Mouse (Mus musculus) G1E (cell line): ENCODE data around the gene Racgap1. TPM values are rescaled to one million over a fixed set of nuclear protein-coding genes. Genes with fewer than 3 reads are reported as not detected.

Source experiments
- ATAC-seq: 2 replicates; pipeline ENCODE4 v1.8.0; 2016; ENCODE audit warnings: mild to moderate bottlenecking; ENCODE audit not compliant: insufficient number of reproducible peaks, poor library complexity, low FRiP score, severe bottlenecking; ENCODE audit errors: extremely low read depth
- DNase-seq: peaks from one replicate; pipeline ENCODE4 v3.0.0; 2012; ENCODE audit warnings: low spot score
- H3K27me3 ChIP-seq: 2 replicates; pipeline ENCODE4 v1.6.1; 2012; ENCODE audit warnings: mild to moderate bottlenecking, low read length, inconsistent platforms; ENCODE audit not compliant: insufficient read depth
- H3K36me3 ChIP-seq: replicated peaks from 2 replicates; pipeline ENCODE3; 2012; ENCODE audit warnings: mild to moderate bottlenecking, inconsistent platforms
- H3K4me1 ChIP-seq: 2 replicates; pipeline ENCODE4 v1.6.1; 2012; ENCODE audit warnings: low read depth, low read length, inconsistent platforms, mixed read lengths; ENCODE audit not compliant: insufficient read depth
- H3K4me3 ChIP-seq: 2 replicates; pipeline ENCODE4 v1.5.1; 2012; ENCODE audit warnings: low read depth, mild to moderate bottlenecking, inconsistent platforms, low read length, moderate library complexity, mixed read lengths
- H3K9me3 ChIP-seq: replicated peaks from 2 replicates; pipeline ENCODE4 v1.6.1; 2012; ENCODE audit warnings: inconsistent platforms
- CTCF ChIP-seq: IDR thresholded peaks from 2 replicates; pipeline ENCODE4 v1.5.1; 2012; ENCODE audit warnings: low read depth, low read length, inconsistent platforms, mixed read lengths
- GATA1 ChIP-seq: IDR thresholded peaks from 2 replicates; pipeline ENCODE4 v1.6.1; 2012; ENCODE audit warnings: borderline replicate concordance, low read length, inconsistent platforms, mixed read lengths
- GATA2 ChIP-seq: IDR thresholded peaks from 2 replicates; pipeline ENCODE4 v1.6.1; 2012; ENCODE audit warnings: low read depth, low read length, inconsistent platforms, borderline replicate concordance
- POLR2AphosphoS5 ChIP-seq: IDR thresholded peaks from 2 replicates; pipeline ENCODE4 v1.6.1; 2012; ENCODE audit warnings: low read depth, low read length, inconsistent platforms; ENCODE audit not compliant: insufficient replicate concordance
- TAL1 ChIP-seq: conservative IDR thresholded peaks from 2 replicates; pipeline ENCODE4 v1.6.1; 2012; ENCODE audit warnings: low read depth, low read length, inconsistent platforms, mixed read lengths
- polyA plus RNA-seq: library from polyadenylated mRNA; stranded (reverse); fragments of >175 nt; gene quantifications from 2 replicates; pipeline ENCODE4 v1.2.3, GENCODE M21; 2012
- total RNA-seq, 2 experiments: library from RNA; stranded (forward) in 1 of 2; stranded (reverse) in 1 of 2; fragments of 200-1000 nt in 1 of 2; fragments of >200 nt in 1 of 2; fragmentation: Nextera tagmentation in 1 of 2; gene quantifications; 2 replicates each; pipeline ENCODE4 v1.2.3; 2014 to 2017

Gene Racgap1
- total and polyA plus RNA-seq, 3 experiments, result 35.6 to 189 (median 71.7) TPM

DNA sequence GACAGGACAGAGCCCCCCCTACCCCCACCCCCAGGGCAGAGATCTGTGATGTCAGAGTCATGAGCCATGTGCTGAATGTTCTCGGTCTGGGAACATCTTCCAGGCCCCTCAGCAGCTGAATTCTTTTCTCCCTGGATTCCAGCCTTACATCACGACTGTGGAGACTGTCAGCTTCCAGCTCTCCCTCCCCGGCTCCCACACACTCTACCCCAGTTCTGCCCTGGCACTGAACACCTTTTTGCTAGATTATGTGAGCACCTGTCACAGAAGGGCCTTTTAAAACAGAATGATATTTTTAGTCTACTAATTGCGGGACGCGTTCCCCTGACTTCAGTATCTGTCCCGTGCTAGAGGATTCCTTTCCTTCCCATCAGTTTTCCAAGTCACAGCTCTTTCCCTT lies 39.9 kb downstream of the Racgap1 start:
- Histone ChIP-seq H3K4me3 (no peak overlapping the region), H3K4me1 (peaks cover 22% of the 10 kb centered on the region), H3K9me3 (peaks cover 3% of the 10 kb centered on the region), H3K36me3 (no peaks in the 10 kb centered on the region), H3K27me3 (peaks cover 67% of the 10 kb centered on the region)
- TF ChIP-seq TAL1, result no peak
- TF ChIP-seq CTCF, result no peak
- TF ChIP-seq GATA2, result no peak
- TF ChIP-seq GATA1, result no peak
- TF ChIP-seq POLR2AphosphoS5, result no peak
- no peak for ATAC-seq
- no peak for DNase-seq

DNA sequence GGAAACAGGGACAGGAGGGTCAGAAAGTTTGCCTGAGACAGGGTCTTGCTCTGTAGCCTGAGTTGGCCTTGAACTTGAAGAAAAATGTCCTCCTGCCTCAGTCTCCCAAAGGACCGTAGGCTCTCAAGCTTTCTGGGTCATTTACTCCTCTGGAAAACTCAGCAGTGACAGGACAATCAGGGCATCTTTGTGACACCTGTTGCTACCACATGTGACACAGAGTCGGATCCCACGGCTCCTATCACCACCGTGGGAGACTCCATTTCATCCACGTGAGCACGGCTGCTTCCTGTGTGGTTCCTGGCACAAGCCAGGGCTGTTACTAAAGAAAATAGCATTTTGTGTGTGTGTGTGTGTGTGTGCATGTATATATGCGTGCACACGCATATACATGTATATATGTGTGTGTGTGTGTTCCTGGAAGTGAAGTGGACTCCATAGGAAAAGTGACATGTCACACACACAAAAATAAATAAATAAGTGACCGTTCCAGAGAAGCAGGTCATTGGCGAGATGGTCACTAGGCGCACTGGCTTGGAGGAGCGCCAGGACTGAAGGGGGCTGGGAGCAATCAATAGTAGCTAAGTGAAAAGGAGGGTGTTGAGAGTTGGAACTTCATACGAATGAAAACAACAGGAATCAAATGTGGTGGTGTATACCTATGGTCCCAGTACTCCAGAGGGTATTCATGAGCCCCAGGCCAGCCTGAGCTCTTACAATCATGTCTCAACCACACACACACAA lies 42.9 kb downstream of the Racgap1 start:
- H3K36me3 ChIP-seq, result no peaks in the 10 kb centered on the region
- no peak for DNase-seq
- no peak for ATAC-seq

DNA sequence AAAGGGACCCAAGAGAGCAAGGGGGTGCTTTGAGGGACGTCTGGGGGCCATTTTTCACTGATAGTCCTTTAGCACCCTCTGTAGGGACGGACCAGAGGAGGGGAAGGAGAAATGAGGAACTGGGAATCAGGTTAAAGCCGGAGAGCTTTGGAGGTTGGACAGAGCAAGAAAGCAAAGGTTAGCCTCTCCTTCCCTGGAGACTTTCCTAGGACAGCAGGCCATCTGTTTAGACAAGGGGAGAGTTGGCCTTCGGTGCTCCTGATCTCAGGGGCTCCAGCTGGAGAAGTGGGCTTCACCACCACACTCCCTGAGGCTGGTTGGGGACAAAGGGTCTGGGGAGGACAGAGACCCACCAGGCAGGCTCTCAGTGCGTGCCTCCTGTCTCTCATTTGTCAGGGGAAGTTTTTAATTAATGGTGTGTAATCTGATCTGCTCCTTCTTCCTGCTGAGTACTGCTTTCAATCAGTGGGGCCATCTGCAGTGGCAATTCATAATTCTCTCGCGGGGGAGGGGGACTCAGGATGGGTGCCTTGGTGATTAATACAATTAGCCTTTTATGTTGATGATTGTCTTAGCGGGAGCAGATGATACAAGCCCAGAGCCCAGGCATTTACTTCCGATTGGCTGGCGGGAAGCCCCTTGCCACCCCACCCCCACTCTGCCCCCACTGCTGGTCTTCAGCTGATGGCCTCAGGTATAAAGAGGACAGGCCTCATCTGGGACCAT lies 43.9 kb downstream of the Racgap1 start:
- TF ChIP-seq CTCF (no peak), GATA2 (no peak)
- ATAC-seq (no peak), DNase-seq (no peak)
- Histone ChIP-seq H3K9me3 (peaks cover 2% of the 10 kb centered on the region), H3K4me1 (peaks cover 32% of the 10 kb centered on the region), H3K27me3 (peaks cover 67% of the 10 kb centered on the region), H3K36me3 (no peaks in the 10 kb centered on the region), H3K4me3 (no peak overlapping the region)

More for the DNA sequence above, 42.9 kb downstream of the Racgap1 start:
- Histone ChIP-seq H3K27me3 (peaks cover 60% of the 10 kb centered on the region), H3K9me3 (peaks cover 3% of the 10 kb centered on the region), H3K4me3 (no peak overlapping the region), H3K4me1 (peaks cover 32% of the 10 kb centered on the region)
- no peak for TF ChIP-seq CTCF
- no peak for TF ChIP-seq GATA2

DNA sequence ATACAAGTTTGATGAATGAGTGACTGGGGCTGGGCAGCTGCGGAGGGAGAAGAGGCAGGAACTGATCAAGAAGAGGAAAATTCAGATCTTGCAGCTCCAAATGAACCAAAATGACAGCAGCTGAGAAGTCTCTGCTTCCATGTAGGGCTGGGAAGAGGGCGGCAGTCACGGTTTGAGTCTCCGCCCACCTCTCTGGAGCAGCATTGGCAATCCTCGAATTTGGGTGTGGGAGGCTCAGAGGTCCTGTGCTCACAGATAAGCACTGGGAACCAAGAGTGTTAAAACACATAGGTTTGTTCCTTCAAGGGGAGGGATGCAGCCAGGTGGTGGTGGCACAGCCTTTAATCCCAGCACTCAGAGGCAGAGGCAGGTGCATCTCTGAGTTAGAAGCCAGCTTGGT lies 44.9 kb downstream of the Racgap1 start:
- no peaks in the 10 kb centered on the region for H3K9me3 ChIP-seq
- DNase-seq, result no peak
- no peak overlapping the region; the same call in 1 of the 2 replicates for H3K4me3 ChIP-seq
- no peaks in the 10 kb centered on the region for H3K36me3 ChIP-seq
- 0 out of 2 replicates have a peak, but pooled peaks have one; percentile 14 for TF ChIP-seq TAL1
- TF ChIP-seq CTCF, result no peak
- H3K4me1 ChIP-seq, result peaks cover 40% of the 10 kb centered on the region
- H3K27me3 ChIP-seq, result peaks cover 68% of the 10 kb centered on the region
- no peak for ATAC-seq

DNA sequence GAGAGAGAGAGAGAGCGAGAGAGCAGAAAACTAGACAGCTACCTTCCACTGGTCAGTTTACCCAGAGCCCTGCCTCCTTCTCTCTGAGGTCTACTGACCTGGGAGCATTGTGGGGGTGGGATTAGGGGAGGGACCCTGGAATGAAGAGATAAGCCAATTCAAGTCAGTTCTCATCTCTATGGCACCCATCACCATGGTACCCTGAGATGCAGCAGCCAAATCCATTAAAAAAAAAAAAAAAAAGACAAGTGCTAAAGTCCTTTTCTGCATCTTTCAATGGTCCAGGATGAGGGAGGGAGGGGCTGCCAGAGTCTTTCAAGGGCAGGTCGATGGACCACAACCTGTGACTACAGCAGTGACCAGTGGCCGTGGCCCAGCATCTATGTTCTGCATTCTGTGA lies 45.9 kb downstream of the Racgap1 start:
- no peak for TF ChIP-seq CTCF
- TF ChIP-seq GATA1, result no peak
- TF ChIP-seq GATA2, result no peak
- no peak for TF ChIP-seq POLR2AphosphoS5
- no peak for TF ChIP-seq TAL1
- Histone ChIP-seq H3K9me3 (no peaks in the 10 kb centered on the region), H3K36me3 (no peaks in the 10 kb centered on the region), H3K4me1 (peaks cover 37% of the 10 kb centered on the region), H3K27me3 (peaks cover 68% of the 10 kb centered on the region), H3K4me3 (no peak overlapping the region)
- DNase-seq, result no peak
- ATAC-seq, result no peak

DNA sequence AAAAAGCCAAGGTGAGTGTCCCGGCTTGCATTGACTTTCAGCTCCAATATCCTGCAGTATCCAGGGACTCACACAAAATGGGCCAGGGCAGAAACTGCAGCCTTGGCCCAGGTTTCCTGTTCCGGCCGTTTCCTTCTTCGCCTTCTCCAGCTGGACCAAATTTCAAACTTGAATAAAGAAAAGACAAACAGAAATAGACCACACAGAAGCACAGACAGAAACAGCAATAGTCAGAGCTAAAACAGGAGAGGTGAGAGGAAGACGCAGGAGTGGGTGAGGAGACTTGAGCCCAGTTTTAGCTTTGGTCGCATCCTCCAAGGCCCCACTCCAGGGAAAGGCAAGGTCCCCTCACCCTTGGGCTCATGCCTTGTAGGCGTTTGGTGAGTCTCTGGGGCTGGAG lies 48.2 kb downstream of the Racgap1 start:
- Histone ChIP-seq H3K4me1 (peaks cover 38% of the 10 kb centered on the region), H3K4me3 (no peak overlapping the region), H3K9me3 (no peaks in the 10 kb centered on the region), H3K36me3 (no peaks in the 10 kb centered on the region), H3K27me3 (peaks cover 75% of the 10 kb centered on the region)
- DNase-seq, result no peak
- no peak for TF ChIP-seq TAL1
- TF ChIP-seq GATA1, result no peak
- no peak for TF ChIP-seq CTCF
- TF ChIP-seq GATA2, result no peak
- TF ChIP-seq POLR2AphosphoS5, result no peak
- no peak for ATAC-seq
